Mouse (Mus musculus) heart, embryonic 16.5 days (tissue): Measurements from ENCODE around the gene Dusp13. TPM values are rescaled to one million over a fixed set of nuclear protein-coding genes. Genes with fewer than 3 reads are reported as not detected.

Experiments
- ATAC-seq: fragments of 200-750 bp; cut with Nextera tagmentation; replicated peaks from 2 replicates; pipeline ENCODE4 v1.8.0; 2017; ENCODE audit warnings: moderate number of reproducible peaks; ENCODE audit not compliant: insufficient read depth, low FRiP score; ENCODE audit errors: extremely low read depth
- H3K27ac ChIP-seq: fragments of 300-500 bp; sonication (generic); 2 replicates; pipeline ENCODE4 v1.5.1; 2014; ENCODE audit warnings: mild to moderate bottlenecking, low read length, control low read depth, moderate library complexity
- H3K27me3 ChIP-seq: fragments of 300-500 bp; sonication (generic); 2 replicates; pipeline ENCODE4 v1.6.1; 2014; ENCODE audit warnings: low read length, mixed read lengths; ENCODE audit not compliant: control insufficient read depth, insufficient read depth
- H3K36me3 ChIP-seq: fragments of 300-500 bp; sonication (generic); 2 replicates; pipeline ENCODE4 v1.6.1; 2014; ENCODE audit not compliant: control insufficient read depth, insufficient read depth
- H3K4me1 ChIP-seq: fragments of 300-500 bp; sonication (generic); 2 replicates; pipeline ENCODE4 v1.6.1; 2014; ENCODE audit warnings: low read length, mixed read lengths; ENCODE audit not compliant: control insufficient read depth, insufficient read depth
- H3K4me2 ChIP-seq: fragments of 300-500 bp; sonication (generic); 2 replicates; pipeline ENCODE4 v1.6.1; 2014; ENCODE audit warnings: low read depth, mild to moderate bottlenecking, control low read depth, low read length
- H3K4me3 ChIP-seq: fragments of 300-500 bp; sonication (generic); 2 replicates; pipeline ENCODE4 v1.5.1; 2014; ENCODE audit warnings: mild to moderate bottlenecking, control low read depth, low read length
- H3K9ac ChIP-seq: fragments of 300-500 bp; sonication (generic); 2 replicates; pipeline ENCODE4 v1.6.1; 2014; ENCODE audit warnings: low read length, control low read depth
- H3K9me3 ChIP-seq: fragments of 300-500 bp; sonication (generic); replicated peaks from 2 replicates; pipeline ENCODE4 v1.6.1; 2016; ENCODE audit warnings: low read length; ENCODE audit not compliant: control insufficient read depth
- WGBS: fragments of 180-500 bp; shearing (Covaris S2); extraction: QIAGEN DNeasy Blood & Tissue Kit; methylation state at CpG from one replicate; pipeline ENCODE4 v1.1.7; 2014; 5-methylcytosine and 5-hydroxymethylcytosine counted together
- polyA plus RNA-seq: library from polyadenylated mRNA; unstranded; fragments of >200 nt; fragmentation: Nextera tagmentation; extraction: Ambion mirVana; gene quantifications from 2 replicates; pipeline ENCODE4 v1.2.1, GENCODE M21; 2015

Dusp13 gene
- polyA plus RNA-seq, 1 experiment from 2014 or later = not detected

DNA sequence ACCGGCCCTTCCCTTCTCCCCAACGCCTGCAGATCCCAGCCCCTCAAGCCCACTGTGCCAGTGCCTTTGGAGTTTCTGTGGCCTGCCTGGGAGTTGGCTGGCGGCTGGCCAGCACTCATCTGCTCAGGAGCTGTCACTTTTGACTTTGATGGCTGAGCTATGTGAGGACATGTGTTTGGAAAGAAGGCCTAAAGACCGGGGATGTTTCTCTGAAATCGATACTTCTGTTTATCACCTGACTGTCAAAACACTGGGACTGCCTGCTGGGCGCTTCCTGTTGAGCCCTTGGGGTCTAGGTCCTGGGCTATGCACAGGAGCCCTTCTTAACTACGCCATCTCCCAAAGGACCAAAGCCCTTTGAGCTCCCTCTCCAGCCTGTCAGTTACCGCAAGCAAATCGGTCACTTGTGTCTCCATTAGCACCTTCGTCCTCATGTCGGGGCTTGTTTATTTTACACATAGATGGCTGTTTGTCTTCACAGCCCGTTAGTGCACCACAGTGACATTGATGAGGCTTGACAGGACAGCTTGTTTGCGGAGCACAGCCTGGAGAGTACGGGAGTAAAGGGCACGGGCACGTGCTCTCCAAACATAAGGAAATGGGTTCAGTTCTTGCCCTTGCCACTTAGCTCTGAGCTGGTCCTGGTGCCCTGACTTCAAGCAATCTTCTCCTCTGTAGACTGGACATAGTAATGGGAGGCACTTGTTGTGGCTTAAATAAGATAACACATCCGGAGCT is 31.2 kb downstream of the Dusp13 start:
- 0 out of 2 replicates have a peak overlapping the region, but pooled peaks have one; percentile 39 for H3K9ac ChIP-seq
- H3K4me2 ChIP-seq = peak overlapping the region; percentile 24
- H3K4me3 ChIP-seq = no peak overlapping the region
- peak; percentile 38 for ATAC-seq
- no peaks in the 10 kb centered on the region for H3K36me3 ChIP-seq
- peaks cover 16% of the 10 kb centered on the region for H3K4me1 ChIP-seq
- peak overlapping the region; percentile 6 for H3K27ac ChIP-seq
- 17% methylated on average over 17 of the region's 17 CpGs for WGBS
- H3K27me3 ChIP-seq = no peaks in the 10 kb centered on the region
- H3K9me3 ChIP-seq = no peaks in the 10 kb centered on the region; the same call in 1 of the 2 replicates

- ATAC-seq = no peak
- WGBS = 55% methylated on average over 5 of the region's 5 CpGs
- no peaks in the 10 kb centered on the region for H3K36me3 ChIP-seq
- H3K4me3 ChIP-seq = no peak within 1 kb of the TSS
- peaks cover 8% of the 10 kb centered on the region for H3K4me1 ChIP-seq
- H3K27me3 ChIP-seq = no peaks in the 10 kb centered on the region
- no peaks in the 10 kb centered on the region for H3K9me3 ChIP-seq
- no peak within 1 kb of the TSS for H3K4me2 ChIP-seq
- H3K27ac ChIP-seq = no peak within 1 kb of the TSS
- H3K9ac ChIP-seq = no peak within 1 kb of the TSS
Measured at GRCm38 (mm10) chr14:21714486-21714885, 36.5 kb downstream of the Dusp13 start, which contains the start of gene Dupd1. Dupd1 (minus strand) TSS chr14:21714576.

GRCm38 (mm10) chr14:21711231-21711630 is 39.8 kb downstream of the Dusp13 start:
- no peak overlapping the region for H3K4me3 ChIP-seq
- no peaks in the 10 kb centered on the region for H3K36me3 ChIP-seq
- no peak for ATAC-seq
- H3K4me2 ChIP-seq = no peak overlapping the region
- H3K9me3 ChIP-seq = no peaks in the 10 kb centered on the region
- H3K27ac ChIP-seq = no peak overlapping the region
- H3K4me1 ChIP-seq = peaks cover 17% of the 10 kb centered on the region
- WGBS = 69% methylated on average over 2 of the region's 2 CpGs
- H3K9ac ChIP-seq = no peak overlapping the region
- no peaks in the 10 kb centered on the region for H3K27me3 ChIP-seq

DNA sequence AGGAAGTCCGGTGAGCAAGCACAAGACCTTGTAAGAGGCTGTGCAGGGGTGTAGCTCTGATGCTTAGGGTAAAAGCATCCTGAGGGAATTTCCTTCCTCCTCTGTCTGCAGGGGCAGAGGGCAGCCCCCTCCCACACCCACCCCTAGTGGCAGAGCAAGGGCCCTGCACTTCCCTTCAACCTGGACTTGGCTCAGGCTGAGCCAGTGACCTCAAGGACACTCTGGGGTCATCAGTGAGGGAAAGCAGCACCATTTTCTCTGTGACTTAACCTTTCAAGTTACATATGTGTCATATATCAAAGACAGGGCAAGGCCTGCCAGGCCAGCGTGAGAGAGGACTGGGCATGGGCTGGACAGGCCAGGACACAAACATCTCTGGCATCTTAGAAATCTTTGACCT is 41.4 kb downstream of the Dusp13 start:
- H3K9ac ChIP-seq = no peak overlapping the region
- WGBS = 54% methylated on average over 2 of the region's 2 CpGs
- ATAC-seq = no peak
- no peak overlapping the region for H3K4me3 ChIP-seq
- H3K9me3 ChIP-seq = no peaks in the 10 kb centered on the region
- no peaks in the 10 kb centered on the region for H3K27me3 ChIP-seq
- peaks cover 17% of the 10 kb centered on the region for H3K4me1 ChIP-seq
- no peak overlapping the region for H3K4me2 ChIP-seq
- H3K36me3 ChIP-seq = no peaks in the 10 kb centered on the region
- 0 out of 2 replicates have a peak overlapping the region, but pooled peaks have one; percentile 7 for H3K27ac ChIP-seq

GRCm38 (mm10) chr14:21706759-21707571 is 44.0 kb downstream of the Dusp13 start:
- Histone ChIP-seq H3K27me3 (no peaks in the 10 kb centered on the region), H3K27ac (peak overlapping the region; percentile 68), H3K9ac (no peak overlapping the region), H3K4me2 (no peak overlapping the region), H3K4me1 (peaks cover 31% of the 10 kb centered on the region), H3K36me3 (no peaks in the 10 kb centered on the region), H3K9me3 (no peaks in the 10 kb centered on the region), H3K4me3 (no peak overlapping the region)
- ATAC-seq = peak; percentile 47
- 43% methylated on average over 12 of the region's 12 CpGs for WGBS

DNA sequence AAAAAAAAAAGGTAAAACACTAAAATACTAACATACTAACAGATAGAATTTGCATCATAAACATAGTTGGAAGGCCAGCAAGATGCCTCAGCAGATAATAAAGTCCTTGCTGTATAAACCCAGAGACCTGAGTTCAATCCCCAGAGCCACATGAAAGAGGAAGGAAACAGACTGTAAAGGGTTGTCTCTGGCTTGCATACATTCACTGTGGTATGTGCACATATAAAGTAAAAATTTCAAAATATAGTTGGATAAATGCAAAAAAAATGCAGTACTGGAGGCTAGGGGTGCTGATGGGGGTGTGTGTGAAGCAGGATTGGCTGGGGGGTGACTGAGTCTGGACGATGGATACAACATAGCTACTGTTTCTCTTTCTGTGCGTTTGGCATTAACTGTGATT is 45.5 kb downstream of the Dusp13 start:
- Histone ChIP-seq H3K9me3 (no peaks in the 10 kb centered on the region), H3K9ac (no peak overlapping the region), H3K27ac (no peak overlapping the region), H3K27me3 (no peaks in the 10 kb centered on the region), H3K4me1 (peaks cover 31% of the 10 kb centered on the region), H3K4me2 (no peak overlapping the region), H3K4me3 (no peak overlapping the region), H3K36me3 (no peaks in the 10 kb centered on the region)
- no peak for ATAC-seq
- 79% methylated on average over 2 of the region's 2 CpGs for WGBS

GRCm38 (mm10) chr14:21703255-21703654 is 47.7 kb downstream of the Dusp13 start:
- Histone ChIP-seq H3K27me3 (no peaks in the 10 kb centered on the region), H3K4me2 (no peak overlapping the region), H3K4me1 (peaks cover 24% of the 10 kb centered on the region), H3K9ac (no peak overlapping the region), H3K36me3 (no peaks in the 10 kb centered on the region), H3K9me3 (no peaks in the 10 kb centered on the region), H3K27ac (peak overlapping the region; percentile 37), H3K4me3 (no peak overlapping the region)
- 17% methylated on average over 5 of the region's 5 CpGs for WGBS
- peak; percentile 79 for ATAC-seq

DNA sequence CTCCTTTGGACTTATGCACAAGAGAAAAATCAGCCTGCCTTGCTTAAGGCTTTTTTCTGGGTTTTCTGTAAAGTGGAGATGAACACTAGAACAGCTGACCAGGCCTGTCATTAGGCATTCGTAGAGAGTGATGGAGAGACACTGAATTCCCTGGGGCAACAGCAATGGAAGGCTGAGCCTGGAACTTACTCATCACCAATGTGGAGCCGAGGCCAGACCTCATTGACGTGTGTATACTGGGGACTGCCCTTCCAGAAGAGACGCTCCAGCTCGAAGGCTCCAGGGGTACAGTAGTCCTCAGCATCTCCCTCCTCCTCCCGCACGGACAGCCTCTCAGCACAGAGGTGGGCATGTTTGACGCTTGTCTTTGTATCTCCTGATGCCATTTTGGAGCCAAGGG is 48.3 kb downstream of the Dusp13 start:
- no peak overlapping the region for H3K4me2 ChIP-seq
- 68% methylated on average over 8 of the region's 8 CpGs for WGBS
- no peaks in the 10 kb centered on the region for H3K27me3 ChIP-seq
- H3K9me3 ChIP-seq = no peaks in the 10 kb centered on the region
- H3K4me1 ChIP-seq = peaks cover 24% of the 10 kb centered on the region
- ATAC-seq = no peak
- H3K27ac ChIP-seq = peak overlapping the region; percentile 30; the same call in 1 of the 2 replicates
- H3K9ac ChIP-seq = no peak overlapping the region
- no peak overlapping the region for H3K4me3 ChIP-seq
- no peaks in the 10 kb centered on the region for H3K36me3 ChIP-seq
